Mouse (Mus musculus) thymus, postnatal 0 days (tissue): Measurements from ENCODE around the gene Ifnl3. TPM values are rescaled to one million over a fixed set of nuclear protein-coding genes. Genes with fewer than 3 reads are reported as not detected.
"Not testable (repeated sequence)": the region's sequence is repeated elsewhere in the genome, so short reads cannot be mapped to it uniquely, and the experiment has no call there.

Experiments
- DNase-seq: peaks from one replicate; pipeline ENCODE4 v3.0.0-alpha.2; 2015; ENCODE audit warnings: low spot score
- polyA plus RNA-seq: library from polyadenylated mRNA; unstranded; fragments of >200 nt; fragmentation: Nextera tagmentation; extraction: Ambion mirVana; gene quantifications from 2 replicates; pipeline ENCODE4 v1.2.1, GENCODE M21; 2015

Ifnl3 gene
- 0.26 and 0.34 TPM in 2 replicates for polyA plus RNA-seq

DNA sequence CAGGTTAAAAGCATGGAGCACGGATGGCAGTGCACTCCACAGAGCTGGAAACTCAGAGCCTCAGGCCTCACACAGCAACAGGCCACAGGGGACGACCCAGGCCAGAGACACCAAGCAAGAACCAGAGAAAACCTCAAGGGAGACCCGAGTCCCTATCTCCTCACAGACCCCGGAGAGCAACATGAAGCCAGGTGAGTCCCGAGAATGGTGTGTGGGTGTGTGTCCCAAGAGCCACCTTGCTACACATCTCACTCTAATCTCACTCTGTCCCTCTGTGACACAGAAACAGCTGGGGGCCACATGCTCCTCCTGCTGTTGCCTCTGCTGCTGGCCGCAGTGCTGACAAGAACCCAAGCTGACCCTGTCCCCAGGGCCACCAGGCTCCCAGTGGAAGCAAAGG lies at the start of gene Ifnl3:
Ifnl3 (plus strand) TSS at position 301 of the 400 bp plus-strand sequence.
- not testable (repeated sequence) for DNase-seq

DNA sequence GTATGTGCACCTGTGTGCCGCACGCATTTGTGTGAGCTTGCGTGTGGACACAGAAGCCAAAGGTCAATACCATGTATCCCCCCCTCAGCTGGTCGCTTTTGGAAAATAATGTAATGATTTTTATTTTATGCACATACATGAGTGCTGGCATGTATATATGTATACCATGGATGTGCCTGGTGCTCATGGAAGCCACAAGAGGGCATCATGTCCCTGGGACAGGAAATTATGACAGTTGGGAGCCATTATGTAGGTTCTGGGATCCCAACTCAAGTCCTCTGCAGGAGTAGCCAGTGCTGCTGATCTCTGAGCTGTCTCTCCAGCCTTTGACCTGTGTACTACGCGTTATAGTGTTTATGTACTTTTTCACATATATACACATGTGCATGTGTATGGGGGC lies 46.4 kb upstream of the Ifnl3 start:
- no peak for DNase-seq

DNA sequence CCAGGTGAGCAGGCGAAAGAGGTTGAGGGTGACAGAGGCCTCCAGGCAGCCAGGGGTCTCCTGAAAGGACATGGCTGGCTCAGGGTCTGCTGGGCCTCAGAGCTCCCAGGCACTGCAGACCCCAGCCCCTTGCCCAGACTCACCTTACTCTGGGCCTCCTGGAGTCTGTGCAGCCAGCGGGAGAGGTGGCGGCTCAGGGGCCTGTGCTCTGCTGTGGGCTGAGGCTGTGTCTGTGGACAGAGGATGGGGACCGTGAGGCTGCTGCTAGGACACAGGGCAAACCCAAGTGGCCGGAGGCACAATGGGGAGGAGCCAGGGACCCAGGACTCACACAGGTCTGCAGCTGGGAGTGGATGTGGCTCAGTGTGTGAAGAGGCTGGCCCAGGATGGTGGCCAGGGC lies 45.3 kb upstream of the Ifnl3 start:
- DNase-seq, result no peak

DNA sequence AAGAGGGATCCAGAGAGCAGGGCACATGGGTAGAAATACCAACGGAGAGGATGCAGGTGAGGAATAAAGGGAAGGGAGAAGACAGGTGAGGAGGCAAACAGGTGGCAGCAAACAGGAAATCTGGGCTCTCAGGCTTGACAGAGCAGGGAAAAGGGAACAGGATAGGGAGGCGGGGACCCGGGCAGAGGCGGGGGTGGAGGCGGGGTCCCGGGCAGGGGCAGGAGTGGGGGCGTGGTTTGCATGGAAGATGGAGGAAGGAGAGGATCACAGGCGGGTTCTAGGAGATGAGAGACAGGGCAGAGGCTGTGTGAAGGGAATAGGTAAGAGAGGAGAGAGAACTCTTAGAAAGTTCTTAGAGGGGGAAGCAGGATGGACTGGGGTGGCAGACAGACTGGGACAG lies 43.8 kb upstream of the Ifnl3 start:
- DNase-seq, result no peak

DNA sequence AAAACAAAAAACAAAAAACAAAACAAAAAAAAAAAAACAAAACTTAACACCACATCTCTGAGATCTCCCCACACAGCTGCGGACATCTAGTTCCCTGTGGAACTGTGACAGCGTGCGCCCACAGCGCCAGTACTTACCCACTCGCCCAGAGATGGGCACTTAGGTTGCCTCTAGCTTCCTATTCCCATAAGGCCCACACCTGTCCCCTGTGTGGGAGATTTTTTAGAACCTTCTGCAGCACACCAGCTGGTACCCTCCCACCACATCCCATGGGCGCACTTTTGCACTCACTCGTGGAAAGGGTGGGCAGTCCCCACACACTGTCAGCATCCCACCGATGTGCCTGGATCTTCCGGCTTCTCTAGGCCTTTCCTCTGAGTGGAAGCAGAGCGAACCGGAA lies 39.8 kb upstream of the Ifnl3 start:
- no peak for DNase-seq

DNA sequence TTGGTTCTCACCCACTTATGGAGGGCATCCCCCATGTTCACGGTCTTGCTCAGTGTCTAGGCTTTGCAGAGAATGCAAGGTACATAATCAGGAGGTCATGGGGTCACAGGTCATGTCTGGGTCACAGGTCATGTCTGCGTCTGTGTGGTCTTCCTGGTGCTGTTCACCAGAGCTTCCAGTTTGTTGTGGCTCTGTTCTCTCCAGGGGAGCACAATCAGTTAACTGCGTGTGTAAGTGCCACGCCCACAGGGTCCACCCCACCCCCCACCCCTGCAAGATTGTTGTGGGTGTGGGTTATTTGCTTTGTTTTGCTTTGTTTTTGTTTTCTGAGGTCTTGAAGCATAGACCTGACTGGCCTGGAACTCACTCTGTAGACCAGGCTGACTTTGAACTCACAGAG lies 38.4 kb upstream of the Ifnl3 start:
- DNase-seq, result no peak

DNA sequence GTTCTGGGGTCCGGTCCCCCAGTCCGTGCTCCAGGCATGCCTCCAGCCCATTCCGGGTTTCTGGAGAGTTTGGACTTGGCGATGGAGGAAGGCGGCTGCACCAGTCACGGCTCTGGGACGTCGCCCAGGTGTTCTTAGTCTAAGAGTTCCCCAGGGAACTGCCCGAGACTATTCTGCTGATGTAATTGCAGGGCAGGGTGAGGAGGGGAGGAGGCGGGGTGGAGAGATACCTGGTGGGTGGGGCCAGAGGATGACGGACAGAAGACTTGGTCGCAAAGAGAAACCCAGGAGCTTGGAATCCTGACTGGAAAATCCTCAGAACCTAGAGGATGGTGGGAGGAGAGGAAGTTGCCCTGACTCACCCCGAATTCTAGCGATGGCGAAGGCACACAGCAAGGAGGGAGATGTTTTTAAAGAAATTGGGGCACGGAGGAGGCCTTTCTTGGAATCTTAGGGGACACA lies 34.6 kb upstream of the Ifnl3 start:
- no peak for DNase-seq

DNA sequence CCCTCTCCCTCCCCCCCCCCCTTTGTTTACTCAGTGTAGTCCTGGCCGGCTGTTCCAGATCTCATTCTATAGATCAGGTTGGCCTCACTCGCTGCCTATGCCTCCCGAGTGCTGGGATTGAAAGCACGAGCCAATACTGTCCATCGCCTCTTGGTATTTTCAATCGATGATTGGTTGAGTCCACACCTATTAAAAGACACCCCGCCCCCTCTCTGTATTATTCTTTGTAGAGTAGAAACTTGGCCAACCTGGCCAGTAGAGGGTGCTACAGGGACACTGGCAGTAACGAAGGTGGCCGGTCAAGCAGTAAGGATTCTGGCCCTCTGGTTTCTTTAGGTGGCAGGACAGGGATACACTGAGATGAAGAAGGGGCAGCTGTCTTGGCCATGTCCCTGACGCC lies 32.2 kb upstream of the Ifnl3 start:
- DNase-seq, result peak; percentile 41

DNA sequence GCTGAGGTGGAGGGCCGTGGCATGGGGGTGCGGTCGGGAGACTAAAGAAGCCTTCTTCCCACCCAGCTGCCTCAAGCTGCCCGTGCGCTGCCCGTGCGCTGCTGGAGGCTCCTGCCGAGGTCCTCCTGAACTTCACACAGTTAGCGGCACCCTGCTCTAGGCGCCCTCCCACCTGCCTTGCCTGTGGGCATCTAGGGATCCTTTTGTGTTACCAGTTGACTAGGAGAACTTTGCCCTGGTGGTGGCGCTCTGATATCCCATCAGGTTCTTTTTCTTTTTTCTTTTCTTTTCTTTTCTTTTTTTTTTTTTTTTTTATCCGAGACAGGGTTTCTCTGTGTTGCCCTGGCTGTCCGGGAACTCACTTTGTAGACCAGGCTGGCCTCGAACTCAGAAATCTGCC lies 31.7 kb upstream of the Ifnl3 start:
- DNase-seq, result peak; percentile 28

DNA sequence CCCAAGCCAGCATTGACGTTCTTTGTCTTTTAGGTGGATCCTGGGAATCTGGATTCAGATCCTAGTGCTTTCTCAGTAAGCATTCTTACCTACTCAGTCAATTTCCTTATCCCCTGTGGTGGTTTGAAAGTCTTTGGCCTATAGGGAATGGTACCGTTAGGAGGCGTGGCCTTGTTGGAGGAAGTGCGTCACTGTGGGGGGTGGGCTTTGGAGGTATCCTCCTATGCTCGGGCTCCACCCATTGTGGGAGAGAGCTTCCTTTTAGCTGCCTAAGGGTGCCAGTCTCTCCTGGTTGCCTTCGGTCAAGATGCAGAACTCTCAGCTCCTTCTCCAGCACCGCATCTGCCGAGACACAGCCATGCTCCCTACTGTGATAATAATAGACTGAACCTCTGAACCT lies 30.3 kb upstream of the Ifnl3 start:
- DNase-seq, result no peak

DNA sequence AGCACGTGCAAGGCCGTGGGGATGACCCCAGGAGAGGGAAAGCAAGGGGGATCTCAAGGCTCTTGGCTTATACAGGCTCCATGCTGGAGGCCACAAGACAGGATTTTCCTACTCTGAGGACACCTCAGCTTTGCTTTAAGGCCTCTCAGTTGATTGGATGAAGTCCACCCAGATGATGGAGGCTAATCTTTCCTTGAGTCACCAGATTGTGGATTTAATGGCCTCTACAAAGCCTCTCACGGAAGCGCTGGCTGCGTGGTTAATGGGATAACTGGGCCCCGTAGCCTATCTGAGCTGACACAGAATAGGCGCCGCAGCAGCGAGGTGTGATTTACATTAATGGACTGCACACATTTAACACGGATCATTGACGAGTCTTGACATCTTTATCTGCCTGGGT lies 27.2 kb upstream of the Ifnl3 start:
- no peak for DNase-seq

DNA sequence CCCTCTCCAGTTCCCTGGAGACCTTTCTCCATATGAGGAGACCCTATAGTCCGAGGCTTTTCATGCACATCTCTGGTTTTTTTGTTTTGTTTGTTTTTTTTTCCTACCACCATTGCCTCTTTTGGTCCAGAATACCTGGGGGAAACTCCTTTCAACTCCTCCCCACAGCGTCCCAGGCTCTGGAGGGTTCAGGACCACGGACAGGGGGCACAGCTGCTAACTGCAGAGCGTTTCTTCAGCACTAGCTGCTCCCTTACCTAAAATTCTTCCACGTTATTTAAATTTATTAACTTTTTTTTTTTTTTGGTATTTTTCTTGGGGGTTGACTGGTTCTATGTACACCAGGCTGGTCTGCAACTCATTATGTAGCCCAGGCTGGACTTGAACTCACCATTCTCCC lies 17.1 kb upstream of the Ifnl3 start:
- peak; percentile 20 for DNase-seq

DNA sequence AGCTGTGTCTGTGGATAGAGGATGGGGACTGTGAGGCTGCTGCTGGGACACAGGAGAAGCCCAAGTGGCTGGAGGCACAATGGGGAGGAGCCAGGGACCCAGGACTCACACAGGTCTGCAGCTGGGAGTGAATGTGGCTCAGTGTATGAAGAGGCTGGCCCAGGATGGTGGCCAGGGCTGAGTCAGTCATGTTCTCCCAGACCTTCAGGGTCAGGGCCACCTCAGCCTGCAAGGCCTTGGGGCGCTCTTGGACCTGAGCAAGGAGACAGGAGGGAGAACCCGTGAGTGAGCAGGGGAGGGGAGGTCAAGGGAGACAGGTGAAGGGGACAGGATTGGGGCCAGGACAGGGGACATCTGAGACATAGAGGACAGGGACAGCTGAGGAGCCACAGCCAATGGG lies 13.5 kb upstream of the Ifnl3 start:
- not testable (repeated sequence) for DNase-seq

DNA sequence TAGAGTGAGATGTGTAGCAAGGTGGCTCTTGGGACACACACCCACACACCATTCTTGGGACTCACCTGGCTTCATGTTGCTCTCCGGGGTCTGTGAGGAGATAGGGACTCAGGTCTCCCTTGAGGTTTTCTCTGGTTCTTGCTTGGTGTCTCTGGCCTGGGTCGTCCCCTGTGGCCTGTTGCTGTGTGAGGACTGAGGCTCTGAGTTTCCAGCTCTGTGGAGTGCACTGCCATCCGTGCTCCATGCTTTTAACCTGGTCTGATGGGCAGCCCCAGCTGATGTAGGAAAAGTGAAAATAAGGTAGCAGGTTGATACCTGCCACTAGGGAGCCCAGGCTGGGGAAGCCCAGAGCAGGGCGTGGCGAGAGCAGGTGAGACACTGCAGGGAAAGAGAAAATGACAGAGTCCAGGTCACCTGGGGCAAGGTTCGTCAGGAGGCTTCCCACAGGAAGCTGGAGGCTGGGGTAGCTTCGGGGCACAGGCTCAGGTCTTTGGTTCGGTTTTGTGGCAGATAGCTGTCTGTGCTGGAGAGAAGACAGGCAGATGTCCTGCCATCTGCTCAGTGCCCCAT lies 12.1 kb upstream of the Ifnl3 start, which contains the start of gene Ifnl2:
Ifnl2 (minus strand) TSS at position 51 of the 570 bp plus-strand sequence.
- not testable (repeated sequence) for DNase-seq

DNA sequence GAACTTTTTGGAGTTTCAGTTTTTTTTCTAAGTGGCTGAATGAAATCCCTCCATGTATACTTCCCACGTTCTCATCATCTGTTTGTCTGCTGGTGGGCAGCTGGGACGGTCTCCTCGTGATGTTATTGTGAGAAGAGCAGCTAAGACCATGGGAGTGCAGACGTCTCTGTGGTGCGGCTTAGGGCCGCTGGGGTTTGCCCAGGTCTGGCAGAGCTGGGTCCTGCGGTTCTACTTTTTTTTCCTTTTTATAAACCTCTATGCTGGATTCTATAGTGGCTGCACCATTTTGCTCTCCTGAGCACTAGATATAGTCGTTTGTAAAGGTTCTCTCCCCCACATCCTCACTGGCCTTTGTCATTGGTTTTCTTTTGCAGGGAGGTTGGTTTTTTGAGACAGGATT lies 11.2 kb upstream of the Ifnl3 start:
- no peak for DNase-seq

DNA sequence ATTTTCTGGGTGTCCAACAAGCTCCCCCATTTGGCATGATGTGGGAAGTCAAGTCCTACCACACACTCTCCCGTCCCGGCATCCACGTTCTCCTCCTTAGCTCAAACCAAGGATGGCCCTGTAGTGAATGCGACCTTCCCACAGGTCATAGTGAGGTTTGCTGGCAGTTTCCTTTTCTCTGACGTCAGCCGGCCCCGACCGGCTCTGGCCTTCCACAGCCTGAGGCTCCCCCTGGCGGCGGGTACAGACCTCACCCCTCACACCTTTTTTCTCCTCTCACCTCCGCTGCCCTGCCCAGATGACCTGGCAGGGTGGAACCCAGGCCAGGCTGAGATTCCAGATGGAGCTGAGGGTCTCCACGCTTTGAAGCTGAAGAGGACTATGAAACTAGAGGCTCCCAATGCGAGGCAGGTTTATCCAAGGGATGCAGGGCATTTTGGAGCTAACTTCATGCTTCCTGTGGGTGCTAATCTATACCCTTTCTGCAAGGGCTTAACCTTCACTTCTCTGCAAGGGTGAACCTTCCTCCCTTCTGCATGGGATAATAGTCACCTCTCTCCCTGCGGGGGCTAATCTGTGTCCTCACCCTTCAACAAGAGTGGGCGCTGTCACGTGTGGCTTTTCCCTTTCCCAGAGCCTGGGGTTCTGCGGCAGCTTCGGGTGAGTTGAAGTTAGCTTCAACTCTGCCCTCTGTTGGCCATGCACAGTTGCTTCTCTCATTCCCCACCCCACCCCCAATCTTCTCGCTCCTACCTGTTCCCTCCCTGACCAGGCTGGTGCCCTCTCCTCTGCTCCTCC lies 5.5 kb downstream of the Ifnl3 start:
- peak; percentile 87 for DNase-seq

DNA sequence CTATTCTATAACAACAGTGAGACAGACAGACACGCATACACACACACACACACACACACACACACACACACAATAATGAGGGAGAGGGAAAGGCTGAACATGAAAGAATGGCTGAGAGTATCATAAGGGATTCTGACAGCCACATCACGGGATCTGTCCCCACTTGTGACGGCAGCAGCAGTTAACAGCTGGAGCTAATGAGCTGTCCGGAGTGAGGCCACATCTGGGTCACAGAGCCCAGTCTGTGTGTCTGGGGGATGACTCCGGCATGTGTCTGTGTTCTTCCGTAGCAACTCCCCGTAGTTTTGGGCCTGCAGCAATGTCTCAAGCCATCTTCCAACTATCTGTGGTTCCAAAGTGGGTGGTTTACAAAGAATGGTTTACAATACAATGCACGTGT lies 9.4 kb downstream of the Ifnl3 start:
- DNase-seq, result no peak

DNA sequence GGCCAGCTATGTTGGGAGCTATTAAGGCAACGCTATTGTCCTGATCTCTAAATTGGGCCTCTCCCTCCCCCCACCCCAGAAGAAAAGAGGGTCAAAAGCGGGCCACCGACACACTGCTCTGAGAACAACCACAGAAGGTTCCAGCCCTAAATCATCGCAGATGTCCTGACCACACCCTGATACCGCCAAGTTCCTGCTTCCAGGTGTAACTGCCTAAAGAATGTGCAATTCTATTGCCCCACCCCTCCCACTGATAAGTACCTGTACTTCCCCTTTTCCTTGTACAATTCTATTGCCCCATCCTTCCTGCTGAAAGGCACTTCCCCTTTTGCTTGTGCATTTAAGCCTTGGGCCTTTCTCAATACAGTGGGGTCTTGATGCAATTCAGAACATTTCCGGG lies 16.2 kb downstream of the Ifnl3 start:
- not testable (repeated sequence) for DNase-seq

DNA sequence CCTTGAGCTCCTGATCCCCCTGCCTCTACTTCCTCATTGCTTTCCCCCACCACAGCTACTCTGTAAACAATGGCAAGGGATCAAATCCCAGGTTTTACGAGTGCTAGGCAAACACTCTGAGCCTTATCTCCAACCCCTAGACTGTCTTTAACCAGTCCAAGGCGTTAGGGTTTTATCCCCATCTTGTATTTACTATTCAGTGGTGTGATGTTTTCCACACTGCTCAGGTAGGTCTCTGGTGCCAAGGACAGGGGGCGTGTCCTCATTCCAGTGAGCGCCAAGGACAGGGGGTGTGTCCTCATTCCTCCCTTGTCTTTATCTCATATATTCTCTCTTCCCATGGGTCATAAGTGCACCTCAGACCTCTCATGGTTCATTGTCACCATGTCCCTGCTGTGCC lies 17.9 kb downstream of the Ifnl3 start, which contains the start of gene Sycn:
Sycn (plus strand) TSS at position 360 of the 400 bp plus-strand sequence.
- DNase-seq, result no peak

DNA sequence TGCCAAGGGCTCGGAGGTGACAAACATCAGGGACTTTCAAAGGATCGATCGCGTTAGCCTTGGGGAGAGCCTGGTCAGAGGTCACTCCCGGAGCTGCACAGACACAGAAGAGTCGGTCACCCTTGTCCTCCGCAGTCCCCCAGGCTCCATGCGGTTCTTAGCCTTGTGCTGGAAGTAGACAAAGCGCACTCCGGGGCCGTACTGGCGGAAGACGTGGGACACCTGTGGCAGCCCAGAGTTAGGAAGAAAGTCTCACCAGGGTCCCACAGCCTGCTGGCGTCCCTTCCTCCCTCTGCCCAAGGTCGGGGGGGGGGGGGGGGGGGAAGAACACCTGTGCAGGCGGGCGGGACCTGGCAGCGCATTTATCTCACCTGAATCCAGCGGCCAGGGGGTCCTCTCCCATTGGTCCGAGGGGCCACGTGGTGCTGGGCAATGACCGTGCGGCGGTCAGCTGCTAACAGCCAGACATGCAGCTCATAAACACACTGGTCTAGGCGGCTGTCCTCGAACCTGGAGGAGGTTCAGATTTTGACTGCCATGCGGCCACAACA lies 21.5 kb downstream of the Ifnl3 start:
- no peak for DNase-seq

DNA sequence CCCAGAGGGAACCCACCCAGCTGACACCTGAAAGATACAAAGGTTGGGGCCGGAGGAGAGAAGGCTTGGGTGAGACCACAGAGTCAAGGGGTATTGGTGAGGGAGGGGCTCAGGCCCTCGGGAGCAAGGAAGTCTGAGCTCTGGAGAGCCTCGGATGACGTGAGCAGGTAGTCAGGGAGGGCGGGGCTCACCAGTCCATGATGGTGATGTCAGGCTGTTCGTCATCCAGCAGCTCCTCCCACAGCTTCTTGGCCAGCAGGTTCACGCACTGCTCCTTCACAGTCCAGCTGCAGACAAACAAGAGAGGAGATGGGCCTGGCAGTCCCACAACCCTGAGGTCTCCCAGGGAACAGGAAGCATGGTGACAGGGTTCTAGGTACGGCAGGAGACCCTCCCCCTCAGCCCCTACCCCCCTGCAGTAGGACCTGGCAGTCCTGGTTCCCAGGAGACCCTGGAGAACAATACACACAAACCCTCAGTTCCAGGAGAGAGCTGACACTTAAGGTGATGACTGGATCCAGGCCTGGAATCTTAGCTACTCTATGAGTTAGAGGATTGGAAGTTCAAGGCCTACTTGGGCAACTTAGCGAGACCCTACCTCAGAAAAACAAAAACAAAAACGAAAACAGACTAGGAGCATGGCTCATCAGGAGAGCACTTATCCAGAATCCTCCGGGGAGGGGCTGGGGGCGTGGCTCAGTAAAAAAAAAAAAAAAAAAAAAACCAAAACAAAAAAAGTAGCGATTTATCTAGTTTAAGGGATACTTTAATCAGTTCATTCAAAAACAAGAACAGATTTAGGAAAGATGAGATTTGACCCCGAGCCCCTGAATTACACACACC lies 22.6 kb downstream of the Ifnl3 start:
- DNase-seq, result no peak

DNA sequence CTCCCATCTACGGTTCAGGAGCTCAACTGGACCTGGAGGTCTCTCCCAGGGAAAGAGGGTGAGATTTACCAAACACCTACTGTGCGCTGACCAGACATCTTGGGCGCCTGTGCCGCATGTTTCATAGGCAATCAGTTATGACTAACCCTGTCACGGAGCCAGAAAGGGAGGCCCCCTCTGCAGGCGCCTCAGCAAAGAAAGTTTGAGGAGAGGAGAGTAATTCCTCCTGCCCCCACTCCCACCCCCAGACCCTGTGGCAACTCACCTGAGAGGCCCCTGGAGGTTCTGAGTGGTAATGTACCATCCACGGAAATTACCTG lies 23.2 kb downstream of the Ifnl3 start:
- no peak for DNase-seq
